Mouse (Mus musculus) limb, embryonic 14.5 days (tissue): ENCODE measurements around the gene Mest. TPM values are rescaled to one million over a fixed set of nuclear protein-coding genes. Genes with fewer than 3 reads are reported as not detected.
A peak's percentile ranks its signal among the peaks of the same experiment; 100 is the strongest.

Experiments used
- ATAC-seq: fragments of 200-750 bp; cut with Nextera tagmentation; 2 replicates; pipeline ENCODE4 v1.8.0; 2017; ENCODE audit warnings: low read depth, moderate number of reproducible peaks, moderate TSS enrichment; ENCODE audit not compliant: low FRiP score
- DNase-seq: peaks from one replicate; pipeline ENCODE4 v3.0.0-alpha.2; 2015; ENCODE audit warnings: low spot score
- H3K27ac ChIP-seq: fragments of 300-500 bp; sonication (generic); replicated peaks from 2 replicates; pipeline ENCODE4 v1.5.1; 2014; ENCODE audit warnings: low read depth, mild to moderate bottlenecking, low read length, moderate library complexity, mixed read lengths
- H3K27me3 ChIP-seq: fragments of 300-500 bp; sonication (generic); 2 replicates; pipeline ENCODE4 v1.6.1; 2014; ENCODE audit warnings: low read length, mixed read lengths; ENCODE audit not compliant: control insufficient read depth, insufficient read depth
- H3K36me3 ChIP-seq: fragments of 300-500 bp; sonication (generic); 2 replicates; pipeline ENCODE4 v1.6.1; 2014; ENCODE audit warnings: mild to moderate bottlenecking, low read length, moderate library complexity, mixed read lengths; ENCODE audit not compliant: control insufficient read depth, insufficient read depth
- H3K4me1 ChIP-seq: fragments of 300-500 bp; sonication (generic); 2 replicates; pipeline ENCODE4 v1.6.1; 2014; ENCODE audit warnings: antibody characterized with exemption, low read length, mixed read lengths; ENCODE audit not compliant: control insufficient read depth, insufficient read depth
- H3K4me2 ChIP-seq: fragments of 300-500 bp; sonication (generic); replicated peaks from 2 replicates; pipeline ENCODE4 v1.6.1; 2014; ENCODE audit warnings: low read depth, mild to moderate bottlenecking, low read length, moderate library complexity; ENCODE audit not compliant: severe bottlenecking
- H3K4me3 ChIP-seq: fragments of 300-500 bp; sonication (generic); replicated peaks from 2 replicates; pipeline ENCODE4 v1.5.1; 2014; ENCODE audit warnings: low read length
- H3K9ac ChIP-seq: fragments of 300-500 bp; sonication (generic); 2 replicates; pipeline ENCODE4 v1.6.1; 2014; ENCODE audit warnings: mild to moderate bottlenecking, low read depth, low read length, moderate library complexity; ENCODE audit not compliant: severe bottlenecking
- H3K9me3 ChIP-seq: fragments of 300-500 bp; sonication (generic); 2 replicates; pipeline ENCODE4 v1.6.1; 2016; ENCODE audit warnings: low read length; ENCODE audit not compliant: control insufficient read depth
- POLR2A ChIP-seq: fragments of 200-500 bp; IDR thresholded peaks from 2 replicates; pipeline ENCODE4 v1.8.0; 2012; ENCODE audit warnings: inconsistent platforms, mild to moderate bottlenecking, moderate library complexity, borderline replicate concordance; ENCODE audit not compliant: insufficient read depth, insufficient read length; ENCODE audit errors: extremely low read depth
- WGBS: fragments of 180-500 bp; shearing (Covaris S2); extraction: QIAGEN DNeasy Blood & Tissue Kit; methylation state at CpG from one replicate; pipeline ENCODE4 v1.1.7; 2014; 5-methylcytosine and 5-hydroxymethylcytosine counted together
- polyA plus RNA-seq, 2 experiments: library from polyadenylated mRNA; depleted of rRNA in 1 of 2; stranded (reverse) in 1 of 2; unstranded in 1 of 2; fragments of >200 nt; fragmentation: Nextera tagmentation in 1 of 2; extraction: Ambion mirVana in 1 of 2; gene quantifications; 2 replicates each; pipeline versions ENCODE4 v1.2.1 to v1.2.3; 2012 to 2014

The Mest gene
- polyA plus RNA-seq, 2 experiments = 2,321 to 4,195 TPM

DNA sequence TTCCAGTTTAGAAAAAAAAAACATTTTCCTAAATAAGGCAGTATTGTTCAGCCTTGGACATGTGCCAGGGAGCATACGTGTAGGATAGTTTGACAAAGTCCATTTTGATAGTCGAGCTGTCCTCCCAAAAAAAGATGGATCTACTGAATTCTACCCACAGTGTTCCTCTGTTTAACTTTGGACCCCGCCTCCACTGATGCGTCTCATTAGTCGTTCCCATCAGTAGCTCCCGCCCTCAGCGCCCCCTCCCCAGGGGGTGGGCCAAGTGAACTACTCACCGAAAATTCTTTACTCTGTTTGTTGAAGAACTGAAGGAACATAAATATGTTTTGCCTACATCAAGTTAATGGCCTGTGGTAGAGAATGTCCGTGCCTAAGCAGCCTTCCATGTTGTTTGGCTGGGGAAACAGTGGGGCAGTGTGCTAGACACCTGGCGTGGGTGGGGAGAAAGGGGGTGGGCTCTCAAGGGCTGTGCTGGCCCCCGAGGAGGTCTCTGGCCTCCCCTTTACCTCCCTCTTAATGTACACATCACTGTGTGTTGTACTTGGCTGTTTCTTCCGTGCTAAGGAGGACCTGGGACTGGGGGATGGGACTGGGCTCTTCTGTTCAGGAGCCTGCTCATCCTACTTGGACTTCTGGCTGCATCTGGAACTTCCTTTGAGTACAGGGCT lies 7.1 kb downstream of the Mest start:
- H3K36me3 ChIP-seq = no peaks in the 10 kb centered on the region
- 58% methylated on average over 12 of the region's 12 CpGs for WGBS
- H3K4me2 ChIP-seq = no peak overlapping the region
- ATAC-seq = 0 out of 2 replicates have a peak, but pooled peaks have one; percentile 23
- H3K4me3 ChIP-seq = no peak overlapping the region
- no peaks in the 10 kb centered on the region for H3K27me3 ChIP-seq
- no peak for TF ChIP-seq POLR2A
- H3K27ac ChIP-seq = peak overlapping the region; percentile 61
- H3K9me3 ChIP-seq = no peaks in the 10 kb centered on the region
- peaks cover 13% of the 10 kb centered on the region for H3K4me1 ChIP-seq
- DNase-seq = no peak
- H3K9ac ChIP-seq = no peak overlapping the region

- Histone ChIP-seq H3K4me3 (no peak overlapping the region), H3K9me3 (peaks cover 22% of the 10 kb centered on the region), H3K4me1 (peaks cover 22% of the 10 kb centered on the region), H3K36me3 (no peaks in the 10 kb centered on the region; the same call in 1 of the 2 replicates), H3K4me2 (no peak overlapping the region), H3K27ac (peak overlapping the region; percentile 90), H3K27me3 (no peaks in the 10 kb centered on the region), H3K9ac (no peak overlapping the region)
- TF ChIP-seq POLR2A = no peak
- ATAC-seq (no peak), DNase-seq (no peak)
- 56% methylated on average over 18 of the region's 18 CpGs for WGBS
Measured at GRCm38 (mm10) chr6:30732571-30733130, 9.3 kb downstream of the Mest start.

DNA sequence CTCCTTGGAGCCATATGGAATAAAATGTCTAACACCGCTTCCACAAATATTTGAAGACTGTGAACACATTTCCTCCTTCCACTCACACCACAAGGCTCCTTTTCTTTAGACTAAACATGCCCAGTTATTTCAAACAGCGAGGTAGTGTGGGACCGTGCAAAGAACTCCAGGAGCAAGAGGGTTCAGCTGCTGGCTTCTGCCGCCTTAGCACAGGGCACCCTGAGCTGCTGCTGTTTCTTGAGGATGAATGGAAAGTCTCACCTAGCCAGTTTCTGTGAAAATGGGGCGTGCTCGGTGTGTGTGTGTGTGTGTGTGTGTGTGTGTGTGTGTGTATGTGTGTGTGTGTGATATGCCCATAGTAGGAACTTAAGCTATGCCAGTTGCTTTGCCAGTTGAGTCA lies 11.1 kb downstream of the Mest start:
- peak overlapping the region; percentile 90 for H3K27ac ChIP-seq
- 50% methylated on average over 6 of the region's 6 CpGs for WGBS
- ATAC-seq = no peak
- peak overlapping the region; percentile 53; the same call in 1 of the 2 replicates for H3K4me2 ChIP-seq
- no peaks in the 10 kb centered on the region; the same call in 1 of the 2 replicates for H3K36me3 ChIP-seq
- H3K9ac ChIP-seq = no peak overlapping the region
- H3K9me3 ChIP-seq = peaks cover 38% of the 10 kb centered on the region
- no peak for TF ChIP-seq POLR2A
- no peaks in the 10 kb centered on the region for H3K27me3 ChIP-seq
- no peak for DNase-seq
- no peak overlapping the region for H3K4me3 ChIP-seq
- peaks cover 22% of the 10 kb centered on the region for H3K4me1 ChIP-seq

DNA sequence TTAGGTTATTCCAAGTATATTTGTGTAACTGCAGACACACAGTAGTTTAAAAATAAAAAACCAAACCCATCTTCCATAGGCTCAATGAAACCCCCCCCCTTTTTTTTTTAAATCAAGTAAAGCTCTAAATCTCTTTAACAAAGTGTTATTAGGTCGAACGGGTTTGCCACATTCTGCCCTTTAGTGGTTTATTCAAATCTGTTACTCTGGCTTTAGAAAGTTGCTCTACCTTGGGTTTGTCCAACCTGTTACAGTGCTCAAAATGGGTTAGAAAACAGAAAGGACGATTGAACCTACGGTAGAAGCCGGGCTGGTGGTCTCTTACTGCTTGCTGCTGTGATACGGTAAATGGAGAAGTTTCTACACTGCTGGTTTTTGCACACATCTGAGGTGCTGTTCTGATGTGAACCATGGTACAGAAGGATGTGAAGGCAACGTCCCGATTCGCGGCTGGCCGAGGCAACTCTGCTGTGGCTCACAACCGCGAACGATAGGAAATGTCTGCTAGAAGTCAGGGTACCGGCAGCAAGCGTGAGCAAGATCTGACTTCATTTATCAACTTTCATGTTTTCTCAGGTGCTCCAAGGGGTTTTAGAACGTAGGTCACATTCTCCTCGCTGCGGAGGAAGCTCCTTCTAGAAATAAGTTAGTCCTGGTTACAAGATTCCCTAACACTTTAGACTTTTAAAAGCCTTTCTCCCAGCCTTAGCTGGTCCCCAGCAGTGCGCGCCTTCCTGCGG lies 11.8 kb downstream of the Mest start:
- H3K4me3 ChIP-seq = peak overlapping the region; percentile 57
- peaks cover 44% of the 10 kb centered on the region for H3K9me3 ChIP-seq
- DNase-seq = no peak
- peak overlapping the region; percentile 53 for H3K4me2 ChIP-seq
- ATAC-seq = no peak
- H3K27ac ChIP-seq = peak overlapping the region; percentile 90
- no peak for TF ChIP-seq POLR2A
- peaks cover 17% of the 10 kb centered on the region for H3K4me1 ChIP-seq
- 54% methylated on average over 22 of the region's 22 CpGs for WGBS
- peak overlapping the region; percentile 52 for H3K9ac ChIP-seq
- no peaks in the 10 kb centered on the region for H3K27me3 ChIP-seq
- no peaks in the 10 kb centered on the region; the same call in 1 of the 2 replicates for H3K36me3 ChIP-seq

- Histone ChIP-seq H3K4me2 (peak overlapping the region; percentile 53), H3K4me3 (peak overlapping the region; percentile 57), H3K9ac (peak overlapping the region; percentile 52), H3K27me3 (no peaks in the 10 kb centered on the region), H3K9me3 (peaks cover 44% of the 10 kb centered on the region), H3K4me1 (peaks cover 16% of the 10 kb centered on the region), H3K27ac (peak overlapping the region; percentile 90), H3K36me3 (peaks cover 4% of the 10 kb centered on the region)
- no peak for TF ChIP-seq POLR2A
- ATAC-seq = no peak
- WGBS = 59% methylated on average over 15 of the region's 15 CpGs
- no peak for DNase-seq
Measured at GRCm38 (mm10) chr6:30735728-30736371, 12.5 kb downstream of the Mest start.
